Mouse (Mus musculus) C2C12 (cell line): Measurements from ENCODE around the gene Cyp2w1.

Source experiments
- CTCF ChIP-seq: IDR thresholded peaks from one replicate; pipeline ENCODE4 v1.5.1; 2011; ENCODE audit not compliant: control insufficient read depth, insufficient read depth, insufficient read length
- MAX ChIP-seq: IDR thresholded peaks from one replicate; pipeline ENCODE4 v1.6.1; 2011; ENCODE audit warnings: mild to moderate bottlenecking, control low read depth
- MYOD1 ChIP-seq: IDR thresholded peaks from one replicate; pipeline ENCODE4 v1.6.1; 2011; ENCODE audit warnings: low read depth; ENCODE audit not compliant: control insufficient read depth, insufficient read length
- MYOG ChIP-seq: IDR thresholded peaks from one replicate; pipeline ENCODE4 v1.6.1; 2011; ENCODE audit not compliant: control insufficient read depth, insufficient read length; ENCODE audit errors: extremely low read depth
- USF1 ChIP-seq: IDR thresholded peaks from one replicate; pipeline ENCODE4 v1.6.1; 2011; ENCODE audit warnings: low read depth, mild to moderate bottlenecking, control low read depth, moderate library complexity

DNA sequence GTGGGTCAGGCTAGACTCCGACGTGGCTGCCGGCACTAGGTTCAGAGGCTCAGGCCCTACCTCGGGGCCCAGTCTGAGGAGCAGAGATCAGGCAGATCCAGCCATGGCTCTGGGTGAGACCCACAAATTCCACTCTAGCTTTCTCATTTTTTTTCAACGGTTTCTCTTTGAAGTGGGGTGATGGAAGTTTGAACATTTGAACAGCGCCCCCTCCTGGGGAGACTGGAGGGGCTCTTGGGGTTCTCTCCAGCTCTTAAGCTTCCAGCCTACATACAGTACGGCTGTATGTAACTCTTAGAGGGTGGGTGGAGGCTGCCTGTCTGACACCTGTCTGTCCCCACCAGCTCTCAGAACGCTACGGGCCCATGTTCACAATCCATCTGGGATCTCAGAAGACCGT lies 1.1 kb downstream of the Cyp2w1 start:
- no peak for TF ChIP-seq CTCF
- no peak for TF ChIP-seq USF1
- TF ChIP-seq MYOD1 = no peak
- TF ChIP-seq MYOG = no peak
- TF ChIP-seq MAX = no peak
